Mouse (Mus musculus): Measurements from ENCODE around the gene 1700093K21Rik. TPM values are rescaled to one million over a fixed set of nuclear protein-coding genes. Genes with fewer than 3 reads are reported as not detected.
"Not testable (repeated sequence)": the region's sequence is repeated elsewhere in the genome, so short reads cannot be mapped to it uniquely, and the experiment has no call there.

1700093K21Rik gene
- 0.15 and 0.33 TPM in 2 replicates for polyA plus RNA-seq (2012; rRNA removed)

DNA sequence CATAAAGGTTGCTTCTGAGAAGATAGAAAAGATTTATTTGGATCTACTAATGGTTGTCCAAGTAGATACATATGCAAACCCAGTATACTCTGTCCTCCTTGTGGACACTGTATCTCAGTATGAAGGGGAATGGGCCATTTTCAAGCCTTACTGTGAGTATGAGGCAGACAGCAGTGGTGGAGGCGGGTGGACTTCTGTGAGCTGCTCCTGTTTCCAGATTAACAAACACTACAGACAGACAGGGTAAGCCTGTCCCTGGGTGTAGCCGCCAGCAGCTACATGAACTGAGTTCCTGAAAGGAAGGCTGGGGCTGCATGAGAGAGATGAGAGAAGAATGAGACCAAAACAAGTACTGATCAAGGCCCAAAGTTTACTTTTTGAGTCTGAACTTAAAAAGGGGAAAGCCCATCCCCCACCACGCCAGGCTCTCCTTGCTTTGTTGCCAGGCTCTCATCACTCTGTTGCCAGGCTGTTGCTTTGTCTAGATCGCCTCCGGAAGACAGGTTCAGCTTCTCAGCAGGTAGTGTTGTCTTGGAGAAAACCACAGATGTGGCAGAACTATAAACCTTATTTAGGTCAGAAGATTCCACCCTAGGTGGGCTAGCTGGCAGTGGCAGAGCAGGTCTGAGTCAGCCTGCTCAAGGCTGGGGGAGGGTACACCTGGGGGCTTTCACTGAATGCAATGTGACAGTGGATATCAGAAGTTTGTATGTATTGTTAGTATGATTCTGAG is at the start of gene 1700093K21Rik:
TSS of gene 1700093K21Rik (minus strand) at position 683 of the 733 bp plus-strand sequence.
- no peak for DNase-seq (ENCODE audit: low read depth)

- no peak for DNase-seq (ENCODE audit: low read depth)
These were observed 49.2 kb upstream of the 1700093K21Rik start for GRCm38 (mm10) chr11:23570130-23570529.

DNA sequence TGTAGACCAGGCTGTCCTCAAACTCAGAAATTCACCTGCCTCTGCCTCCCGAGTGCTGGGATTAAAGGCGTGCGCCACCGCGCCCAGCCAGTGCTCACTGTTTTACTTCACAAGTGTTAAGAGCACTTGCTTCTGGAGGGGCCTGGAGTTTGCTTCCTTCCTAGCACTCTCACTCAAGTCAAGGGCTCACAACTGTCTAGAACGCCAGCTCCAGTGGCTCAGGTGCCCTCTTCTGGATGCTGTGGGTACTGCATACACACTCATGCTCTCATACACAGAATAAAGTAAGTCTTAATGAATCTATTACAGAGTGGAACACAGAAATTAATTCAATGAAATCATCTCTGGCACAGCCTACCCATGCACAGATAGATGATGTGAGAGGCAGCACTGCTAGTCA is 44.8 kb upstream of the 1700093K21Rik start:
- DNase-seq (ENCODE audit: low read depth), result peak; percentile 4

DNA sequence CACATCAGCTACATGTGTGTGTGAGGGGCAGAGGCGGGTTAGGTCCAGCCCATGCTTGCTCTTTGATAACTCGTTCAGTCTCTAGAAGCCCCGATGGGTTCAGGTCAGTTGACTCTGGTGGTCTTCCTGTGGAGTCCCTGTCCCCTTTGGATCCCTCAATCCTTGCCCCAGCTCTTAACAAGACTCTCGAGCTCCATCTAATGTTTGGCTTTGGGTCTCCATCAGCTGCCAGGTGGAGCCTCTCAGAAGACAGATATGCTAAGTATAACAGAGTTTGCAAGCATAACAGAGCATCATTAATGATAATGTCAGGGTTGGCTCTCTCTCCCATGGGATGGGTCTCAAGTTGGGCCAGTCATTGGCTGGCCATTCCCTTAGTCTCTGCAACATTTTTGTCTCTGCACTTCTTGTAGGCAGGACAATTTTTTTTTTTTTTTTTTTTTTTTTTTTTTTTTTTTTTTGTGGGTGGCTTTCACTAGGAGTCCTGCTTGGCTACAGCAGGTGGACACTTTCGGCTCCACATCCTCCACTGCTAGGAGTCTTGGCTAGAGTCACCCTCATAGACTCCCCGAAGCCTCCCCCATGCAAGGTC is 36.2 kb upstream of the 1700093K21Rik start:
- no peak for DNase-seq (ENCODE audit: low read depth)

- DNase-seq (ENCODE audit: low read depth), result no peak
These were observed 16.5 kb upstream of the 1700093K21Rik start for GRCm38 (mm10) chr11:23537446-23537845.

GRCm38 (mm10) chr11:23518981-23519380 is 2.0 kb downstream of the 1700093K21Rik start:
- DNase-seq (ENCODE audit: low read depth), result no peak

- no peak for DNase-seq (ENCODE audit: low read depth)
These were observed 5.6 kb downstream of the 1700093K21Rik start for GRCm38 (mm10) chr11:23515315-23515714.

GRCm38 (mm10) chr11:23514785-23515184 is 6.2 kb downstream of the 1700093K21Rik start:
- not testable (repeated sequence) for DNase-seq (ENCODE audit: low read depth)

DNA sequence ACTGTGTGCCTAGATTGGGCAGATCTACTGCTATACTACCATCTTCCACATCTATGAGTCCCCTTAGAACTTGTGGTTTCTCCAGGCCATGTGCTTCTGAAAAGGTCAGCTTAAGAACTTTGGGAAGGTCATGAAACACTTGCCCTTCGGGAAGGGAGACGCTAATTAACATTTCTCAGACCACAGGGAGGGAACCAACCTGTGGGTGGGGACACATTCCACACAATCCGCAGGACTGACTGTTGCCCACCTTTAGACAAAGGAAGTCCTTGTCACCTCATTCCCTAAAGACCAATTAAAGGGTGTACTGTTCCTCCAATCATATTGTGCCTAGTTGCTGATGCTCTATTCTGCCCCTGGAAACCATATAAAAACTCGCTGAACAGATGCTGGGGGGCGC is 16.2 kb downstream of the 1700093K21Rik start:
- not testable (repeated sequence) for DNase-seq (ENCODE audit: low read depth)

DNA sequence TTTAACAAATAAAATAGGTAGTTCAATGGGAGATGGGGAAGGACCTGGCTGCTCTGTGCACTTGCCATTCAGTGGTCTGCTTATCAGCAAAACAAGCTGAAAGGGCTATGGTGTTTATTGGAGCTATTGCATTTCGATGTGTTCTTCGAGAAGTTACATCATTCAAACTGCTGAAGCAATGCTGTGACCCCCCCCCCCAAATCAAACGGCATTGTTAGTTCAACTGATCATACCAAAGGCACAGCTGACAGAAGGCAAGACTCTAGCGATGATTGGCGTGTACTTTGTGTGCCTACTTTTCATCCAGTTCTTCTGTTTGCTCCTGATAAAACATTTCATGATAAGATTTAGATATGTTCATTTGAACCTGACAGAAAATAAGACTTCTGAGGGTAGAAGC is 22.3 kb downstream of the 1700093K21Rik start:
- DNase-seq (ENCODE audit: low read depth), result no peak

GRCm38 (mm10) chr11:23497718-23498509 is 23.0 kb downstream of the 1700093K21Rik start, which contains the start of gene Ahsa2:
TSS of gene Ahsa2 (minus strand) at chr11:23498030.
- DNase-seq (ENCODE audit: low read depth), result no peak

GRCm38 (mm10) chr11:23497335-23497717 is 23.6 kb downstream of the 1700093K21Rik start:
- no peak for DNase-seq (ENCODE audit: low read depth)

GRCm38 (mm10) chr11:23496661-23497060 is 24.3 kb downstream of the 1700093K21Rik start:
- no peak for DNase-seq (ENCODE audit: low read depth)

GRCm38 (mm10) chr11:23495231-23495630 is 25.7 kb downstream of the 1700093K21Rik start:
- DNase-seq (ENCODE audit: low read depth), result no peak

- no peak for DNase-seq (ENCODE audit: low read depth)
These were observed 28.7 kb downstream of the 1700093K21Rik start for GRCm38 (mm10) chr11:23492048-23492790.

- no peak for DNase-seq (ENCODE audit: low read depth)
These were observed 31.0 kb downstream of the 1700093K21Rik start for GRCm38 (mm10) chr11:23489955-23490354.

Other genes starting within 250 kb of the 1700093K21Rik start
- 15.1 and 15.6 TPM in 2 replicates for gene Usp34, start 214.3 kb downstream of the 1700093K21Rik start, polyA plus RNA-seq (2012; rRNA removed)
- 8.8 and 9.2 TPM in 2 replicates for gene Ahsa2, start 23.1 kb downstream of the 1700093K21Rik start, polyA plus RNA-seq (2012; rRNA removed)
- 4.5 and 5.2 TPM in 2 replicates for gene 0610010F05Rik, start 112.5 kb upstream of the 1700093K21Rik start, polyA plus RNA-seq (2012; rRNA removed)
- 4.1 and 4.5 TPM in 2 replicates for gene Pus10, start 144.5 kb upstream of the 1700093K21Rik start, polyA plus RNA-seq (2012; rRNA removed)
- gene Pex13, start 144.8 kb upstream of the 1700093K21Rik start, polyA plus RNA-seq (2012; rRNA removed), result 11.8 and 15.6 TPM in 2 replicates
- 1.2 and 1.4 TPM in 2 replicates for gene Rel, start 249.8 kb upstream of the 1700093K21Rik start, polyA plus RNA-seq (2012; rRNA removed)